Mouse (Mus musculus): ENCODE measurements around the gene Cdon.

GRCm38 (mm10) chr9:35541024-35541423 lies 120.1 kb downstream of the Cdon start:
- no peak for TF ChIP-seq CTCF (IDR thresholded peaks at IDR 0.05; ENCODE audit: insufficient read depth, low read length)
- no peak for TF ChIP-seq POLR2A (IDR thresholded peaks at IDR 0.05; ENCODE audit: borderline replicate concordance, extremely low read depth, low read depth, low read length)
